Mouse (Mus musculus): ENCODE data around the gene Atp11a.

DNA sequence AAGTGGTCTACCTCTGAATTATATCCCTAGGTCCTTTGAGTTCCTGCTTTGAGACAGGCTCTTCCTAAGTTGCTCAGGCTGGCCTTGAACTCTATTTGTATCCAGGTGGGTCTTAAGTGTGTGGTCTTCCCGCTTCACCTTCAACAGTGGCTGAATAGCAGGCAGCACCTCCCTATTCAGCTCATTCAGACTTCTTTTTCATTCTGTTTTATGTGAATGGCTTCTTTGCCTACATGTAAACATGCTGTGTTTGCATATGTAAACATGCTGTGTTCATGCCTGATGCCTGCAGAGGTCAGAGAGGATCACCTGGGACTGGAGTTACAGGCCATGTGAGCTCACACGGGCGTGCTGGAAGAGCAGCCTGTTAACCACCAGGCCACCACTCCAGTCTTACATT, 3.1 kb downstream of the Atp11a start:
- TF ChIP-seq ZC3H11A (IDR thresholded peaks at IDR 0.05; ENCODE audit: borderline replicate concordance, low read depth, low read length) (no peak), HCFC1 (IDR thresholded peaks at IDR 0.05; ENCODE audit: borderline replicate concordance, insufficient read depth, low read length) (no peak)
